Mouse (Mus musculus): ENCODE results near the gene Gabrb1.

DNA sequence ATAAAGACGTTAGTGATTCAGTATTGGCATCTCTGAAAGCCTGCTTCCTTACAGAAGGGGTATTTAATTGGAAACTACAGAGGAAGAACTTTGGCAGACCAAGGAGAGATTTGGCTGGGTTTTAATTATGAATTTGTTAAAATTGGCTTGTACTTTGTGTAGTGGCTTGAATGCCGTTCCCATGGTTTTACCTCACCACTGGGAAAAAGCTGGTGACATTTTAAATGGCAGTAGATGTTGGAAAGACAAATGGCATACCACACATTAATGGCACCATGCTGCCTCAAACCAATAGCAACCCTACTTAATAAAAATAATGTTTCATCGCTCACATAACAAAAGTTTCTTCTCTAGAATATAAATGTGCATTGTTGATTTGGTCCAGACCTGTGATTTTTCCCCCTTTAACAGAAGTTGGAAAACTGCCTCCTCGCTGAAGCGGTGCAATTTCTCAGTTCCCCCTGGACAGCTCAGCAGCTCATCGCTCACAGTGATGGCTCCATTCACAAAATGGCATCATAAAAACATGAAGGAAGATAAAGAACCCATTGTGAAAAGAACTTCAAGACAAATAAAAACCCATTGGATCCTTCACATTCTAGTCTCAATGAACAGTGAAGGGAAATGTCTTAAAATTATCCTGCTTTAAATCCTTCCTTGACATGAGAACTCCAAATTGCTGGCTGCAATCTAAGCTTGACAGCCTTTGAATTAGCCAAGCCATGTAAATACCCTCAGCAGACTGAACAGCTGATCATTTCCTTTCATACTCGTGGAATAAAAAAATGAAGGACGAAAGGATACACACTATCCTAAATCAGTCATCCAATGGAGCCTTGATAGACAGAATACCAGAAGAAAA is 75.2 kb downstream of the Gabrb1 start:
- TF ChIP-seq HCFC1 (IDR thresholded peaks at IDR 0.05; ENCODE audit: borderline replicate concordance, insufficient read depth, low read length) (no peak), ZC3H11A (IDR thresholded peaks at IDR 0.05; ENCODE audit: borderline replicate concordance, low read depth, low read length) (no peak), CHD2 (IDR thresholded peaks at IDR 0.05; ENCODE audit: low read depth, low read length) (no peak)

All from ES-E14 (cell line).